Mouse (Mus musculus) limb, embryonic 13.5 days (tissue): ENCODE data around the gene Fam222b. TPM values are rescaled to one million over a fixed set of nuclear protein-coding genes. Genes with fewer than 3 reads are reported as not detected.
"Not testable (repeated sequence)": the region's sequence is repeated elsewhere in the genome, so short reads cannot be mapped to it uniquely, and the experiment has no call there.

Source experiments
- ATAC-seq: fragments of 200-750 bp; cut with Nextera tagmentation; 2 replicates; pipeline ENCODE4 v1.8.0; 2017; ENCODE audit warnings: low read depth, moderate number of reproducible peaks, moderate TSS enrichment; ENCODE audit not compliant: low FRiP score
- H3K27ac ChIP-seq: fragments of 300-500 bp; sonication (generic); 2 replicates; pipeline ENCODE4 v1.5.1; 2015; ENCODE audit warnings: inconsistent platforms, mild to moderate bottlenecking, moderate library complexity
- H3K27me3 ChIP-seq: fragments of 300-500 bp; sonication (generic); 2 replicates; pipeline ENCODE4 v1.6.1; 2015; ENCODE audit warnings: mild to moderate bottlenecking, inconsistent platforms
- H3K36me3 ChIP-seq: fragments of 300-500 bp; sonication (generic); 2 replicates; pipeline ENCODE4 v1.6.1; 2015; ENCODE audit warnings: inconsistent platforms, mild to moderate bottlenecking, moderate library complexity
- H3K4me1 ChIP-seq: fragments of 300-500 bp; sonication (generic); 2 replicates; pipeline ENCODE4 v1.6.1; 2015; ENCODE audit warnings: inconsistent platforms
- H3K4me2 ChIP-seq: fragments of 300-500 bp; sonication (generic); replicated peaks from 2 replicates; pipeline ENCODE4 v1.6.1; 2015; ENCODE audit warnings: inconsistent platforms, mild to moderate bottlenecking, moderate library complexity
- H3K4me3 ChIP-seq: fragments of 300-500 bp; sonication (generic); 2 replicates; pipeline ENCODE4 v1.5.1; 2015; ENCODE audit warnings: moderate library complexity, mild to moderate bottlenecking, inconsistent platforms
- H3K9ac ChIP-seq: fragments of 300-500 bp; sonication (generic); 2 replicates; pipeline ENCODE4 v1.6.1; 2015; ENCODE audit warnings: mild to moderate bottlenecking, inconsistent platforms
- H3K9me3 ChIP-seq: fragments of 300-500 bp; sonication (generic); 2 replicates; pipeline ENCODE4 v1.6.1; 2016; ENCODE audit warnings: inconsistent platforms
- WGBS: fragments of 180-500 bp; shearing (Covaris S2); methylation state at CpG from one replicate; pipeline ENCODE4 v1.1.7; 2015; 5-methylcytosine and 5-hydroxymethylcytosine counted together
- polyA plus RNA-seq: library from polyadenylated mRNA; unstranded; fragments of >200 nt; fragmentation: Nextera tagmentation; extraction: Ambion mirVana; gene quantifications from 2 replicates; pipeline ENCODE4 v1.2.1, GENCODE M21; 2015

Fam222b gene
- polyA plus RNA-seq, 1 experiment from 2014 or later = 16.1 TPM

GRCm38 (mm10) chr11:78177903-78178858 is 83.7 kb downstream of the Fam222b start:
- H3K9me3 ChIP-seq = no peaks in the 10 kb centered on the region
- H3K4me1 ChIP-seq = peaks cover 60% of the 10 kb centered on the region
- H3K36me3 ChIP-seq = peaks cover 34% of the 10 kb centered on the region
- peak; percentile 85 for ATAC-seq
- under 1% methylated on average over 72 of the region's 84 CpGs for WGBS
- peak overlapping the region; percentile 68 for H3K4me3 ChIP-seq
- H3K27me3 ChIP-seq = no peaks in the 10 kb centered on the region
- peak overlapping the region; percentile 98 for H3K27ac ChIP-seq
- peak overlapping the region; percentile 87 for H3K9ac ChIP-seq
- peak overlapping the region; percentile 91 for H3K4me2 ChIP-seq

DNA sequence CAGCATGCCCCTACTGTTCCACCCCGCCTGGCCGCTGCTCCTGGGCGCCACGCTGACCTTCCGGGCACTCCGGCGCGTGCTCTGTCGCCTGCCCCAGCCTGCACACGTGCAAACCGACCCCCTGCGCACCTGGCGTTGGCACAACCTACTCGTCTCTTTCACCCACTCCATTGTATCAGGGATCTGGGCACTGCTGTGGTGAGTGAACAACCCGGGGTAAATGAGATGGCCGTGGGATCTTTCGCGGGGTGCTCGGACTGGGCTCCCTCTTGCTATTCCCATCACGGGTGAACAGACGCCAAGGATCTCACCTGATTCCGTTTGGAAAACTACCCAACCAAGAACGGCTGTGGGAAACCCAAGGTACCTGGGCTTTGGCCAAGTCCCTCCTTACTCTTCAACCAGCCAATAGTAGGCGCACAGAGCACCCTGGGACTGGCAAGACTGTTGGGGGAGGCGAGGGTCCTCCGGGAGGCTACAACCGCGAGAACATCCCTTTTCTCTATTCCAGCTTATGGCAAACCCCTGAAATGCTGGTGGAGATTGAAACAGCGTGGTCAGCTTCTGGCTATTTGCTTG is 84.5 kb downstream of the Fam222b start:
- Histone ChIP-seq H3K27me3 (no peaks in the 10 kb centered on the region), H3K9ac (peak overlapping the region; percentile 87), H3K4me1 (peaks cover 62% of the 10 kb centered on the region), H3K27ac (peak overlapping the region; percentile 98), H3K9me3 (no peaks in the 10 kb centered on the region), H3K36me3 (peaks cover 34% of the 10 kb centered on the region), H3K4me2 (peak overlapping the region; percentile 91), H3K4me3 (peak overlapping the region; percentile 68)
- 1% methylated on average over 29 of the region's 29 CpGs for WGBS
- peak; percentile 0; the same call in 1 of the 2 replicates for ATAC-seq

DNA sequence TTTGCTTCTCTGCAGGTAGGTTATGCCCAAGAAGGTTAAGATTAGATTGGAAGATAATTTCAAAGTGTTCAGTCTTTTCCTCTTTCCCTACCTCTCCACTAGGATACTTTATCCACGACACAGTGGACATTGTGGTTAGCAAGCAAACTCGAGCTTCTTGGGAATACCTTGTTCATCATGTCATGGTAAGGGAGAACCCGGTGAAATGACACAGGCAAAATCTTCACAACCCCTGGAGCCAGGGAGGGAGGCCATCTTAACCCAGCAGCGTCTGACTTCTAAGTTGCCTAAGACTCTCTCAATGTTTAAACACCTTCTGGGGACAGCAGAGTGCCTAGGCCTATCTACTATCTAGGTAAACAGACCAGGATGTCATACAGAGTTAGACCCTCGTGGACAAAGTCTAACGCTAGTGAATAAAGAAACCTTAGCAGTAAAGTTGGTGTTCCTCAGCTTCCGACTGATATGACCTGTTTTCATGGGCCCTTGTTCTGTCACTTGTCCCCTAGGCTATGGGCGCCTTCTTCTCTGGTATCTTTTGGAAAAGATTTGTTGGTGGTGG is 85.1 kb downstream of the Fam222b start:
- no peaks in the 10 kb centered on the region for H3K27me3 ChIP-seq
- peaks cover 63% of the 10 kb centered on the region for H3K4me1 ChIP-seq
- H3K9me3 ChIP-seq = no peaks in the 10 kb centered on the region
- H3K36me3 ChIP-seq = peaks cover 34% of the 10 kb centered on the region
- WGBS = 26% methylated on average over 8 of the region's 8 CpGs
- peak overlapping the region; percentile 87 for H3K9ac ChIP-seq
- H3K4me3 ChIP-seq = peak overlapping the region; percentile 68
- no peak for ATAC-seq
- peak overlapping the region; percentile 91 for H3K4me2 ChIP-seq
- peak overlapping the region; percentile 98 for H3K27ac ChIP-seq

- H3K9me3 ChIP-seq = no peaks in the 10 kb centered on the region
- no peaks in the 10 kb centered on the region for H3K27me3 ChIP-seq
- 74% methylated on average over 6 of the region's 6 CpGs for WGBS
- H3K4me2 ChIP-seq = peak overlapping the region; percentile 91
- peaks cover 57% of the 10 kb centered on the region for H3K4me1 ChIP-seq
- peaks cover 34% of the 10 kb centered on the region for H3K36me3 ChIP-seq
- peak overlapping the region; percentile 43; the same call in 1 of the 2 replicates for H3K9ac ChIP-seq
- no peak for ATAC-seq
- 0 out of 2 replicates have a peak overlapping the region, but pooled peaks have one; percentile 28 for H3K27ac ChIP-seq
- H3K4me3 ChIP-seq = peak overlapping the region; percentile 68; the same call in 1 of the 2 replicates
Observed at GRCm38 (mm10) chr11:78180081-78180761, 85.8 kb downstream of the Fam222b start.

DNA sequence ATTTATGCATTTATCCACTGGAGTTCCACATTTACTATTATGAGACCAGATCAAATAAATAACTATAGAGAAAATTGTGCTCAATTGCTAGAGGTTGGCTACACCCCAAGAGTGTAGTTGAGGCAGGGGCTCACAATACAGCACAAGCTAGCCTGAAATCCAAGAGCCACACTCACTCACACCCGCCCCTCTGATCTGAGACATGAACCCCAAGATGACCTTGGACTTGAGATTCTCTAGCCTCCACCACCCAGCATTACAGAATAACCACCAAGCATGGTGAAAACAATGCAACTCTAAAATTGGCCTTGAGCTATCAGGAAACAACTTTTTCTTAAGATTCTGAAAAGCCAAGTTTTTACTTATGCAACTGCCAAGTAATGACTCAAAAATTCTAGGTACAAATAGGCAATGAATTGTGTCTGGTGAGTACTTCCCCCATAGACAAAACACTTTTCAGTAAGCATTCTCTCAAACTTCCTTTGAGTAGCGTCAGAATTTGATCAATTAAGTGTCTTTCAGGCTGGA is 87.4 kb downstream of the Fam222b start:
- no peak for ATAC-seq
- Histone ChIP-seq H3K27ac (0 out of 2 replicates have a peak overlapping the region, but pooled peaks have one; percentile 6), H3K9me3 (no peaks in the 10 kb centered on the region)

GRCm38 (mm10) chr11:78182450-78182849 is 88.0 kb downstream of the Fam222b start:
- Histone ChIP-seq H3K4me1 (peaks cover 51% of the 10 kb centered on the region), H3K27ac (peak overlapping the region; percentile 93; the same call in 1 of the 2 replicates), H3K4me2 (peak overlapping the region; percentile 82), H3K4me3 (peak overlapping the region; percentile 77), H3K9ac (peak overlapping the region; percentile 95), H3K27me3 (no peaks in the 10 kb centered on the region), H3K36me3 (peaks cover 34% of the 10 kb centered on the region), H3K9me3 (no peaks in the 10 kb centered on the region)
- ATAC-seq = no peak
- 8% methylated on average over 7 of the region's 7 CpGs for WGBS

More for the DNA sequence above, 87.4 kb downstream of the Fam222b start:
- peak overlapping the region; percentile 77 for H3K4me3 ChIP-seq
- peaks cover 53% of the 10 kb centered on the region for H3K4me1 ChIP-seq
- H3K4me2 ChIP-seq = peak overlapping the region; percentile 82
- H3K36me3 ChIP-seq = peaks cover 34% of the 10 kb centered on the region
- peak overlapping the region; percentile 95 for H3K9ac ChIP-seq
- H3K27me3 ChIP-seq = no peaks in the 10 kb centered on the region
- WGBS = 47% methylated on average over 2 of the region's 2 CpGs

DNA sequence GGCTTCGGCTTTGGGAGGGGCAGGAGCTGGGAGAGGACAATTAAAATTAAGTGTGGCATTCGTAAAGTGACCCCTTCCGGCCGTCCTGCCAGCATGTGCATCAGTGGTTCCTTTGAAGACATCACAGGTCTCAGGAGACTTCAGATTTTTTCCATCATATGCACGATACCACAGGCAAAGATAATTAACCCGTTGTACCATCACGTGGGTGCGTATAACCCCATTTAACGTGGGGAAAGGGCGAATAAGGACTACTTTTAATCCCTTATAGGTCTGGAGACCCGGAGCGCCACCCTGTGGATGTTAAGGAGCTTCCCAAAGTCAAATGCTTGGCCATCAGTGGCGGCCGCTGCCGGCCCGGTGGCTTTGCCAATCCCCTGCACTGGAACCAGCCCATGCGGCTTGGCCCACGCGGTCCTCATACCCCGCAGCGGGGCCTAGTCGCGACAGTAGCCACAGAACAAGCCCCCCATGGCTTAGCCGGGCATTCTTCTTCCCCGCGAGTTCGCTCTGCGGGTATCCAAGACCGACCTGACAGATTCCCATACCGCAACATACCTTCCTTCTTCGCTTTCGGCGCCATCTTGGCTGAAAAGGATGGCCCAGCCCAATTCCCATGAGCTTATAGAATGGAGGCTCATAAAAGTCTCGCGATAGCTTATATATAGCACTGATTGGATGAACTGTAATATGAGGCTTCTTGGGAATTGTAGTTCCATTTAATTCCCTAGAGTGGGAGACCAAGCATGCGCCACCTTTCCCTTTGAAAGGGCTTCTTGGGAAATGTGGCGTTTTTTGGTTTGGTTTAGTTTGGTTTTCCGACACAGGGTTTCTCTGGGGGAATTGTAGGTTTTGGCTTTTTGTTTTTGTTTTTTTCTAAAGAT is 88.7 kb downstream of the Fam222b start, which contains the start of gene Rpl23a:
TSS of gene Rpl23a (minus strand) at position 624 of the 884 bp plus-strand sequence.
- under 1% methylated on average over 38 of the region's 38 CpGs for WGBS
- Histone ChIP-seq H3K9me3 (no peaks in the 10 kb centered on the region), H3K27ac (peak within 1 kb of the TSS; percentile 93), H3K4me2 (peak within 1 kb of the TSS; percentile 82), H3K4me1 (peaks cover 48% of the 10 kb centered on the region), H3K27me3 (no peaks in the 10 kb centered on the region), H3K36me3 (peaks cover 34% of the 10 kb centered on the region), H3K9ac (peak within 1 kb of the TSS; percentile 95), H3K4me3 (peak within 1 kb of the TSS; percentile 77)
- peak; percentile 84 for ATAC-seq

DNA sequence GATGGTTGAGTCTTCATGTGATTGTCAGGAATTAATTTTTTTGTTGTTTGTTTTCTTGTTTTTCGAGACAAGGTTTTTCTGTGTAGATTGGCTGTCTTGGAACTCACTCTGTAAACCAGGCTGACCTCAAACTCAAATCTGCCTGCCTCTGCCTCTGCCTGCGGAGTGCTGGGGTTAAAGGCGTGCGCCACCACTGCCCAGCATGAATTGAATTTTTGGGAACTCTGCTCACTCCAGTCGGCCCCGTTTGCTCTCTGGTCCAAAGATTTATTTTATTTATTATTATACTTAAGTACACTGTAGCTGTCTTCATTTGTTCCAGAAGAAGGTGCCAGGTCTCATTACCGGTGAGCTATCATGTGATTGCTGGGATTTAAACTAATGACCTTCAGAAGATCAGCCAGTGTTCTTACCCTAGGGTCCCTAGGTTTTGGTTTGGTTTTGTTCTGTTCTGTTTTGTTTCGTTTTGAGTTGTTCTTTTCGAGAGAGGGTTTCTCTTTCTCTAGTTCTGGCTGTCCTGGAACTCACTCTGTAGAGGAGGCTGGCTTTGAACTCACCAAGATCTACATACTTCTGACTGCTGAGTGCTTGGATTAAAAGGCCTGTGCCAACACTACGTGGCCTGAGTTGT is 89.5 kb downstream of the Fam222b start:
- peaks cover 44% of the 10 kb centered on the region for H3K4me1 ChIP-seq
- WGBS = 45% methylated on average over 10 of the region's 10 CpGs
- peak overlapping the region; percentile 52; the same call in 1 of the 2 replicates for H3K27ac ChIP-seq
- H3K9me3 ChIP-seq = no peaks in the 10 kb centered on the region
- peak overlapping the region; percentile 36; the same call in 1 of the 2 replicates for H3K9ac ChIP-seq
- ATAC-seq = no peak
- peaks cover 34% of the 10 kb centered on the region for H3K36me3 ChIP-seq
- peak overlapping the region; percentile 77 for H3K4me3 ChIP-seq
- no peaks in the 10 kb centered on the region for H3K27me3 ChIP-seq
- H3K4me2 ChIP-seq = peak overlapping the region; percentile 82

GRCm38 (mm10) chr11:78184702-78185101 is 90.2 kb downstream of the Fam222b start:
- not testable (repeated sequence) for H3K27me3 ChIP-seq, H3K4me2 ChIP-seq, H3K9me3 ChIP-seq, H3K9ac ChIP-seq, H3K27ac ChIP-seq, ATAC-seq, H3K4me3 ChIP-seq
- WGBS = 92% methylated on average over 6 of the region's 6 CpGs
- H3K36me3 ChIP-seq = peaks cover 28% of the 10 kb centered on the region
- peaks cover 39% of the 10 kb centered on the region for H3K4me1 ChIP-seq
